Mouse (Mus musculus): ENCODE measurements around the gene Dstn.

The Dstn gene

GRCm38 (mm10) chr2:143915600-143916135 lies 548 bp downstream of the Dstn start:
- no peak for DNase-seq (ENCODE audit: low spot score)

DNA sequence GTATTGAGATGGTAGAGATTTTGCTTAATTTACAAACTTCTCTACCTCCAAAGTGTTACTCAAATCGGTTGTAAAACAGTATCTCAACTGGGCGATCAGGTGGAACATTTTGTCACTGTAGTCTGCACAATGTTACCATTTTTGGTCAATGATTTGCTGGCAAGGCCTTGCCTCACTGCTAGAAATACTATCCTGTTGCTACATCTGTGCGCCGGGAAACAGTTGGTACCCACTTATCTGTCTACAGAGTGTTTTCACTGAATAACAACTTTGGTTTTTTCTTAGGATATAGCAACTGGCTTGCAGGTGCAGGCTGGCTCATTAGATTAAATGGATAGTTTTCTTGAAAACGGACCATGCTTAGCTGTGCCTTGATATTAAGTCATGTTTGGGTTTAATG lies 1.1 kb downstream of the Dstn start:
- no peak for DNase-seq (ENCODE audit: low spot score)

DNA sequence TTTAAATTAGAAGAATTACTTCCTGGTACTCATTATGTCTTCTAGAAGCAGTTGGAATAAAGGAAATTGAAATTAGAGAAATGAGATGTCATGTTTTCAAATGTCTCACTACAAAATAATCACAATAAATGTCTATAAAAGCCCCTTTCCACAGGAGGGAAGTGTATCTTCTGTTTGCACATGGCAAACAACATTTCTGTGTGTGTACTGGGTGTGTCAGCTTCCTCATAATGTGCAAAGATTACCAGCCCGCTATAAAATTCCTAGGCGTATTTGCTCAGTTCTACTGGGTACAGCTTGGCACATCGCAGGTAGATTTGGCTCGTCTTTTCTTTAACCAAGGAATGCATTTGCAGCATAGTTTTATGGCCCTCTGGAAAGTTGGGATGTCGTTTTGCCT lies 2.5 kb downstream of the Dstn start:
- DNase-seq (ENCODE audit: low spot score) = no peak

DNA sequence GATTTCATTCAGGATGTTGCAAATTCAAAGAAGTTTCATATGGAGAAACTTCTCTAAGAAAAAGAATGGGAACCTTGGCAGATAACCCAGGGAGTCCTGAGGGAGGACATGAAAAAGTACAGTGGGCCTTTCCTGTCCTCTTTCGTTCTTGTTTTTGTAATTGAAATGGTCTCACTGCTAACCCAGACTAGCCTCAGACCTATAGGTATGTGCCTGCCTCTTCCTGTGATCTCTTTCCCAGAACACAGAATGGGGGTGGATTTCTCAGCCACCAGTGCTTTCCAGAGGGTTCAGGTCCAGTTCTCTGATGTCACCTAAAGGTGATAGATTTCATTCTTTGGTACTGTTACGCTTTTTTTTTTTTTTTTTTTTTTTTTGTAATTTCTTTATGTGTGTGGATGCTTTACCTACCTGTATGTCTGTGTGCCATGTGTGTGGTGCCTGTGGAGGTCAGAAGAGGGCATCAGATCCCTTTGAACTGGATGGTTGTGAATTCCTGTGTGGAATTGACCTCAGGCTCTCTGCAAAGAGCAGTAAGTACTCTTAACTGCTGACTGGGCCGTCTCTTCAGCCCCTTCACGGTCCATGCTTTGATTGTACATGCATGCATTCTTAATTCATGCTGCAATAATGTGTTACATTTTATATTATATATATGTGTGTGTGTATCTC lies 3.8 kb downstream of the Dstn start:
- no peak for DNase-seq (ENCODE audit: low spot score)

DNA sequence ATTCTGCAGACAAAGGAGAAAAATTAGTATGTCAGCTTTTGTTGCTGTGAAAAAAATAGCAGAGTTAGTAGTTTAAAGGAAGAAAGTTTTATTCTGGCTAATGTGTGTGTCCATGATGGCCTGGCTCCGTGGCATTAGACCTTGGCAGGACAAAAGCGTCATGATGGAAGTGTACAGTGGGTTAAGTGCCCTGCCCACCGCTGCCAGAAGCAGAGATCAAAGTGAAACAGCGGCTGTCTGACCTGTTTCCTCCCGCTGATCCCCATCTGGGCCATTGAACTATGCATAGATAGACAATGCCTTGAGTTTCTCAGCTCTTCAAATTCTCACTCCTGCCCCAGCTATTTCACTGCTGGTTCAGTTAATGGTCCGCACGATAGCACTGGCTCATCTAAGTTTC lies 9.0 kb downstream of the Dstn start:
- no peak for DNase-seq (ENCODE audit: low spot score)

DNA sequence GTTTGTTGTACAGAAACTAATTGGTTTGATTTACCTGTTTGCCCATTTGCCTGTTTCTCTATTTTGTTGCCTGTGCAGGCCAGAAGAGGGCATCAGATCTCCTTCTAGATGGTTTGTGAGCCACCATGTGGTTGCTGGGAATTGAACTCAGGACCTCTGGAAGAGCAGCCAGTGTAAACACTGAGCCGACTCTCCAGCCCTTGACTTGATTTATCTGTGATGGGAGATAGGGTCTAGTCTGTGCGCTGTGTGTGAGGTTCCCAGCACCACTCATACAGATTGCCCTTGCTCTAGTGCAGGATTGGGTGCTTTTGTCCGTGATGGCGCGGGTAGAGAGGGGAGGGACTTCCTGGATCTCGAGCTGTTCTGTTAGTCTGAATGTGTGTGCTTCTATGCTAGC lies 10.7 kb downstream of the Dstn start:
- DNase-seq (ENCODE audit: low spot score) = no peak

DNA sequence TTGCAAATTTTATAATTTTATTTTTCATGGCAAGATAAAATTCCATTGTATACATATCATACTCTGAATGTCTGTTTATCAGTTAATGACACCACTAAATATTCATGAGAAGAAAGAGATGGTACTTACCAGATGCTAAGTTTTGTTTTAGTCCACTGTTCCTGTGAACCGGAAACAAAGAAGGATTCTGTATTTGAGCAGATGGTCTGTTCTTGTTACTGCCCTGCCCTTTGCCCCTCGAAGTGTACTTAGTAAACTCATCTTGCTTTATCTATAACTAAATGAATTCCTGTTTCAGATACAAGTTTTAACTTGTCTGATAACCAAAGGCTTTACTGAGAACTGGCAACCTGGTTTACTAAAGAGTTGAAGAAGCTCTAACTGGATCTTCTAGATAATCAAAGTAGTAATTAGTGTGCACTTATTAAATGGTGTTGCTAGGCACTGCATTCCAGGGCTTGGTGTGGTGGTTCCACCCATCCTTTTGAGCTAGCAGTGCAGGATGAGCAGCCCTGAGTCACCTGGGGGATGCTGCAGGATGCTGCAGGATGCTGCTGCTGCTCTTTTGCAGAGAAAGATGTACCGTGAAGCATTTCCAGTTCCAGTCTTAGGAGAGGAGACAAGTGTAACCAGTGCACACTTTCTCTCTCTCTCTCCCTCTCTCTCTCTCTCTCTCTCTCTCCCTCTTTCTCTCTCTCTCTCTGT lies 14.6 kb downstream of the Dstn start:
- DNase-seq (ENCODE audit: low spot score) = no peak

DNA sequence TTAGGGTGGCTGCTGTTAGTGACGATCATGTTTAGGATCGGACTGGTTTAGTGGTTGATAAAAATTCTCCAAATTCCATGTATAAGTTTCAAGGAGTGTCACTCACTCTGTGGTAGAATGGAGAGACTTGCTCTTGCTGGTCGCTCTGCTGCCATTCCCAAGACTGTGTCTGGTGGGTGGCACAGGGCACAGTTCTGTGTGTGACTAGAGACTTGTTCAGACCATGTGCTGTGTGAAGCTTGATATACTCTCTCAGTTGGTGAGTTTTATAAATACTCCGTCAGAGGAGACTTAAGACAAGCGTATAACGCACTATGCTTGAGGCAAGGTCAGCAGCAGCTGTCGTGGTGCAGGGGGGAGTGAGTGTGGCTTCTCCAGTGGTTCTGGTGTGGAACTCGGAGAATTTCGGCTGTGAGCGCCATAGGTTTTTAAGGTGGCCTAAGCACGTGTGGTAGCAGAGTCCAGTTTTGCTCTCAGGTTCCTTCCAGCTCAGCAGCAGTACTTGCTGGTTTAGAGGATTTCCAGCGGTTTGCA lies 17.3 kb downstream of the Dstn start:
- DNase-seq (ENCODE audit: low spot score) = no peak

- DNase-seq (ENCODE audit: low spot score) = no peak
Measured at GRCm38 (mm10) chr2:143933516-143933915, 18.4 kb downstream of the Dstn start.

- DNase-seq (ENCODE audit: low spot score) = no peak
Measured at GRCm38 (mm10) chr2:143934439-143934838, 19.3 kb downstream of the Dstn start.

- no peak for DNase-seq (ENCODE audit: low spot score)
Measured at GRCm38 (mm10) chr2:143937861-143938260, 22.7 kb downstream of the Dstn start.

GRCm38 (mm10) chr2:143940406-143940805 lies 25.3 kb downstream of the Dstn start:
- DNase-seq (ENCODE audit: low spot score) = no peak

- no peak for DNase-seq (ENCODE audit: low spot score)
Measured at GRCm38 (mm10) chr2:143944796-143945195, 29.7 kb downstream of the Dstn start.

DNA sequence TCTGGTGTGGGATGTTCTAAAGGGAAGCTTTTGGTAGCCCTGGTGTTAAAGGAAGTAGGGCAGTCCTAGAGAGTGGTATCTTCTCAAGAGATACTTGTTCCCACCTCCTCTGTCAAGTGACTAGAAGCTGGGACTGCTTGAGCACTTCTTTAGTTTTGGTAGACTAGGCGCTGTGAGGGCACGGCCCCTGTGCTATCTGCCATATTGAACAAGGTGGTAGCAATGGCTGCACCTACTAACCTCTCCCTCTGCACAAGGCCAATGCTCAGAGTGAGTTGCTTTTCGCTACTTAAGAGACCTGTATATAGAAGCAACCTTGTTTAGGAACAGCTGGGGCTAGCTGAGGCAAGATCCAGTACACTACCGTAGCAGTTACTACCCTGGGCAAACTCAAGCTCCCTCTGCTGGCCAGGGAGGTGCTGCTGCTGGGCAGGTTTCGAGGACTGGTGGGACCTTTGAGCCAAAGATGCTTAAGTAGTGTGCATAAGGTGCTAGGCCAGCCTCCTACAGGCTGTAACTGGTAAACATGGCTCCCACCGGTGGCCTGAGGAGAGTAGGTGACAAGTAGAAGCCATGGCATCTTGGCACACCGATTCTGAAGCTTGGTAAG lies 30.5 kb downstream of the Dstn start:
- no peak for DNase-seq (ENCODE audit: low spot score)

DNA sequence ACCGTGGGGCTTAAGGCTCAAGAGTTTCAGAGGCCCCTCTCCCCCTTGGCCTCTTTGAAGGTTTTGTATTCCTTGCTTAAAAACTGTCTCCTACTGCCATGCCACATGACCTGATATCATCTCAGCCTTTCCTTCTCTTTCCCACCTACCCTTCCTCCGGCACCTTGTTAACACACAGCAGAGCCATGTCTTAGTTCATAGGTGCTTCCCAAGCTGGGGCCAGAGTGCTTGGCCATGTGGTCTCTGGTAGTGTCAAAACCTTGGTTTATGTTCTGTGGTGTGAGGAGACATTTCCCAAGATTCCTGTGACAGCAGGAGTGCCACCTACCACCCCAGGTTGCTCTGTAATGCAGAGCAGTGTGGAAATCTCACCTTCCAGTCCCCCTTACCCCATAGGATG lies 31.3 kb downstream of the Dstn start:
- DNase-seq (ENCODE audit: low spot score) = no peak

DNA sequence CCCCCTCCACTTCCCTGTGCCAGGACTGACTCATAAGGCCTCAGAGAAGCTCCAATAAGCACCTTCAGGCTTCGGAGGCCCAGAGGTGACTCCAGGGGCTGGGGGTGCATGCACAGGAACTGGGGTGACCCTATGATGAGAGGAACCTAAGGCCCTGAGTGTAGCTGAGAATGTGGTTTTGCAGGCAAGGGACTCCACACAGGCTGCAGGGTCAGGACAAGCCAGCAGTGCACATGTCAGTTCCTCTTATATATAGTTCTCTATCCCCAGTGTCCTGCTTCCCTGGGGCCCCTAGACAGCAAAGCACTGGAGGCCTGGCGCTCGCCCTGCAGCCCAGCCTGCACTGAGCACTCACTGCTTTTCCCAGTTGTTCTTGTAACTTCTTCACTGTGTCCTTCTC lies 32.9 kb downstream of the Dstn start:
- DNase-seq (ENCODE audit: low spot score) = no peak

DNA sequence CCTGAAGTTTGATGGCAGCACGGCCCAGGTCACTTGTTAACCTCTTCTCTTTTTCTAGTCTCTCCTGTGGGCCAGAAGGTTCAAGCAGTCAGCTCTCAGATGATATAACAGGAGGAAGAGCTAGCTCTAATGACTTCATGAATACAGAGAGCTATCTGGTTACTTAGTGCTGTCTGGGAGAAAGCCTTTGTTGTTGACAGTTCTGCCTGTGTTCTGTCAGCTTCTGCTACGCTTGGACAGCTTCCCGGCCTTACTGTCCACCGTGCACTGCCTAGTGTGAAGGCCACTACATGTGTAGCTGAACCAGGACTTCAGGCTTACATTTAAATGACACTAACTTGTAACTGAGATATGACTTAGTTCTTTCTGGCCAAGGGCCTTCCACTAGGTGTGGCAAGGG lies 33.3 kb downstream of the Dstn start:
- DNase-seq (ENCODE audit: low spot score) = no peak

DNA sequence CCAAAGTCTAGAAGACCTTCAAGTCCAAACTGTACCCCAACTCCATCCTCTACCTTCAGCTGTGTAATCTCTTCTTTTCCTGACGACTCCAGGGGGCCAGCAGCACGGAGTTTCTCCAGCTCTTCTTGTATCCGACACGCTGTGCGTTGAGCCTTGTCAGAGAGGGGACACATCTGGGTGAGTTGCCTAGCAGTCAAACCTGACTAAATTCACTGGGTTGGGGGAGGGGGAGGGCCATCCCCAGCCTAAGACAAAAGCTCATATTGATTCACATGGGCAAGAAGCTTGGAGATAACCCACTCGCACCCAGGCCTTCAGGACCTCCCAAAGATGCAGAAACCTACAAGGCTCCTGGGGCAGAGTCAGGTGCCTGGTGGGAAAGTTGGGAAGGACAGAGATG lies 34.1 kb downstream of the Dstn start:
- DNase-seq (ENCODE audit: low spot score) = no peak

- no peak for DNase-seq (ENCODE audit: low spot score)
Measured at GRCm38 (mm10) chr2:143950290-143951027, 35.3 kb downstream of the Dstn start.

DNA sequence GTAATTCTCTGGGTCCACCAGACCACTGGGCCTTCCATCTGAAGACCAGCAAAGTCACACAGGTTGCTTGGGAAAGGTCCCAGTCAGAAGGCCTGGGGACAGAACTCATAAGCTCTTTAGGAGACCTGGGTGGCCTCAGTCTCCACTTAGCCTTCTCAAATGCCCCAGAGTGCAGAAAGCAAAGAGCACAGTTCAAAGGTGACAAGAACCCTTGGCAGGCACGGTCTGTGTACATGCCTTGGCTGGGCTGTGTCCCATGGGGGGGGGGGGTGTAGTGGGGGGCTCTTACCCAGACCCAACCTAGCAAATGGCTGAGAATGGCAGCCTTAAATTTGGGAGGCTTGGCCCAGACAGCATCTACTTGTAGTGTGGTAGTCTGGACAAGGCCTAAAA lies 35.9 kb downstream of the Dstn start:
- no peak for DNase-seq (ENCODE audit: low spot score)

- DNase-seq (ENCODE audit: low spot score) = no peak
Measured at GRCm38 (mm10) chr2:143951546-143952315, 36.6 kb downstream of the Dstn start.

DNA sequence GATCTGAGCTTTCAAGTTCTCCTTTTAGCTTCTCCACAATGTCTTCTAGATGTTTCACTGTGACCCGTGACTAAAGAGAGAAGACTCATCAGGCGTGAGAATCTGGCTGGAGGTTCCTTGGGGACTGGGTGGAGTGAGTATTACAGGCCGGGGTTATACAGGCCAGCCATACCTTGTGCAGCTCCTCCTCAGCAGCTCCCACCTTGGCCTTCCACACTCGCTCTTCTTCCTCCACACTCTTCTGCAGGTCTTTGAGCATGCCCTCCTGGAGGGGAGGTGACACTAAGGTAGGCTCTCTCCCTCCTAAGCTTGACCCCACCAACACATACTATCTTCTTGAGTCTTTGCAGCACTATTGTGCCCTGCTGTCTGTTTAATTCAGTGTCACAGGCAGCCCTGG lies 38.8 kb downstream of the Dstn start:
- no peak for DNase-seq (ENCODE audit: low spot score)
